Mouse (Mus musculus) kidney, embryonic 15.5 days (tissue): ENCODE measurements around the gene Tbx4. TPM values are rescaled to one million over a fixed set of nuclear protein-coding genes. Genes with fewer than 3 reads are reported as not detected.

Source experiments
- ATAC-seq: fragments of 200-750 bp; cut with Nextera tagmentation; replicated peaks from 2 replicates; pipeline ENCODE4 v1.8.0; 2017; ENCODE audit warnings: moderate TSS enrichment; ENCODE audit not compliant: low FRiP score
- H3K27ac ChIP-seq: fragments of 300-500 bp; sonication (generic); 2 replicates; pipeline ENCODE4 v1.5.1; 2015; ENCODE audit warnings: mild to moderate bottlenecking, inconsistent platforms
- H3K27me3 ChIP-seq: fragments of 300-500 bp; sonication (generic); 2 replicates; pipeline ENCODE4 v1.6.1; 2015; ENCODE audit warnings: inconsistent platforms
- H3K36me3 ChIP-seq: fragments of 300-500 bp; sonication (generic); 2 replicates; pipeline ENCODE4 v1.6.1; 2015; ENCODE audit warnings: inconsistent platforms
- H3K4me1 ChIP-seq: fragments of 300-500 bp; sonication (generic); 2 replicates; pipeline ENCODE4 v1.6.1; 2015; ENCODE audit warnings: inconsistent platforms
- H3K4me2 ChIP-seq: fragments of 300-500 bp; sonication (generic); 2 replicates; pipeline ENCODE4 v1.6.1; 2015; ENCODE audit warnings: moderate library complexity, mild to moderate bottlenecking, inconsistent platforms
- H3K4me3 ChIP-seq: fragments of 300-500 bp; sonication (generic); replicated peaks from 2 replicates; pipeline ENCODE4 v1.5.1; 2015; ENCODE audit warnings: mild to moderate bottlenecking, inconsistent platforms
- H3K9ac ChIP-seq: fragments of 300-500 bp; sonication (generic); 2 replicates; pipeline ENCODE4 v1.6.1; 2015; ENCODE audit warnings: mild to moderate bottlenecking, inconsistent platforms
- H3K9me3 ChIP-seq: fragments of 300-500 bp; sonication (generic); replicated peaks from 2 replicates; pipeline ENCODE4 v1.6.1; 2016; ENCODE audit warnings: inconsistent platforms
- WGBS: fragments of 180-500 bp; shearing (Covaris S2); methylation state at CpG from one replicate; pipeline ENCODE4 v1.1.7; 2015; ENCODE audit warnings: mixed read lengths; 5-methylcytosine and 5-hydroxymethylcytosine counted together
- polyA plus RNA-seq: library from polyadenylated mRNA; unstranded; fragments of >200 nt; fragmentation: Nextera tagmentation; extraction: Ambion mirVana; gene quantifications from 2 replicates; pipeline ENCODE4 v1.2.1, GENCODE M21; 2015

The Tbx4 gene
- polyA plus RNA-seq, 1 experiment from 2014 or later = 0.56 TPM

- peaks cover 100% of the 10 kb centered on the region for H3K27me3 ChIP-seq
- H3K4me2 ChIP-seq = no peak overlapping the region
- H3K4me1 ChIP-seq = peaks cover 38% of the 10 kb centered on the region
- no peak overlapping the region for H3K4me3 ChIP-seq
- H3K27ac ChIP-seq = no peak overlapping the region
- WGBS = 3% methylated on average over 6 of the region's 6 CpGs
- no peak for ATAC-seq
- H3K9me3 ChIP-seq = no peaks in the 10 kb centered on the region
- no peak overlapping the region for H3K9ac ChIP-seq
- H3K36me3 ChIP-seq = no peaks in the 10 kb centered on the region
These were observed 6.5 kb downstream of the Tbx4 start for GRCm38 (mm10) chr11:85892771-85893170.

GRCm38 (mm10) chr11:85893400-85894135 lies 7.3 kb downstream of the Tbx4 start:
- Histone ChIP-seq H3K4me3 (no peak overlapping the region), H3K4me2 (no peak overlapping the region), H3K9ac (no peak overlapping the region), H3K4me1 (peaks cover 32% of the 10 kb centered on the region), H3K9me3 (no peaks in the 10 kb centered on the region), H3K27ac (no peak overlapping the region), H3K36me3 (no peaks in the 10 kb centered on the region), H3K27me3 (peaks cover 100% of the 10 kb centered on the region)
- WGBS = 4% methylated on average over 13 of the region's 13 CpGs
- no peak for ATAC-seq

- no peak for ATAC-seq
- peaks cover 29% of the 10 kb centered on the region for H3K4me1 ChIP-seq
- no peak overlapping the region for H3K27ac ChIP-seq
- H3K9ac ChIP-seq = no peak overlapping the region
- peaks cover 100% of the 10 kb centered on the region for H3K27me3 ChIP-seq
- H3K4me3 ChIP-seq = no peak overlapping the region
- WGBS = 3% methylated on average over 3 of the region's 3 CpGs
- H3K36me3 ChIP-seq = no peaks in the 10 kb centered on the region
- H3K9me3 ChIP-seq = no peaks in the 10 kb centered on the region
- H3K4me2 ChIP-seq = no peak overlapping the region
These were observed 7.9 kb downstream of the Tbx4 start for GRCm38 (mm10) chr11:85894136-85894530.

GRCm38 (mm10) chr11:85894731-85895545 lies 8.7 kb downstream of the Tbx4 start:
- Histone ChIP-seq H3K4me2 (peak overlapping the region; percentile 60), H3K27me3 (peaks cover 99% of the 10 kb centered on the region), H3K27ac (no peak overlapping the region), H3K36me3 (no peaks in the 10 kb centered on the region), H3K4me1 (peaks cover 26% of the 10 kb centered on the region), H3K4me3 (peak overlapping the region; percentile 33), H3K9me3 (no peaks in the 10 kb centered on the region), H3K9ac (no peak overlapping the region)
- 3% methylated on average over 43 of the region's 43 CpGs for WGBS
- ATAC-seq = no peak

- H3K9me3 ChIP-seq = no peaks in the 10 kb centered on the region
- peaks cover 99% of the 10 kb centered on the region for H3K27me3 ChIP-seq
- H3K27ac ChIP-seq = no peak overlapping the region
- 35% methylated on average over 11 of the region's 13 CpGs for WGBS
- no peak overlapping the region for H3K4me2 ChIP-seq
- H3K4me3 ChIP-seq = no peak overlapping the region
- H3K9ac ChIP-seq = no peak overlapping the region
- no peaks in the 10 kb centered on the region for H3K36me3 ChIP-seq
- no peak for ATAC-seq
- peaks cover 13% of the 10 kb centered on the region for H3K4me1 ChIP-seq
These were observed 10.2 kb downstream of the Tbx4 start for GRCm38 (mm10) chr11:85896335-85896985.

GRCm38 (mm10) chr11:85900291-85900690 lies 14.1 kb downstream of the Tbx4 start:
- Histone ChIP-seq H3K36me3 (no peaks in the 10 kb centered on the region), H3K27me3 (peaks cover 98% of the 10 kb centered on the region)

GRCm38 (mm10) chr11:85909514-85909913 lies 23.3 kb downstream of the Tbx4 start:
- Histone ChIP-seq H3K9ac (no peak overlapping the region), H3K9me3 (no peaks in the 10 kb centered on the region), H3K36me3 (no peaks in the 10 kb centered on the region), H3K4me3 (no peak overlapping the region), H3K27ac (0 out of 2 replicates have a peak overlapping the region, but pooled peaks have one; percentile 18), H3K27me3 (peaks cover 84% of the 10 kb centered on the region), H3K4me1 (peaks cover 10% of the 10 kb centered on the region), H3K4me2 (no peak overlapping the region)
- WGBS = 74% methylated on average over 4 of the region's 4 CpGs
- ATAC-seq = no peak

More at GRCm38 (mm10) chr11:85900291-85900690, 14.1 kb downstream of the Tbx4 start:
- Histone ChIP-seq H3K9me3 (0 out of 2 replicates have a peak, but pooled peaks cover 4% of the 10 kb centered on the region), H3K4me1 (peaks cover 5% of the 10 kb centered on the region; the same call in 1 of the 2 replicates), H3K4me2 (no peak overlapping the region), H3K27ac (no peak overlapping the region), H3K9ac (no peak overlapping the region), H3K4me3 (no peak overlapping the region)
- no peak for ATAC-seq

- peaks cover 84% of the 10 kb centered on the region for H3K27me3 ChIP-seq
- ATAC-seq = no peak
- H3K36me3 ChIP-seq = no peaks in the 10 kb centered on the region
- H3K4me3 ChIP-seq = no peak overlapping the region
- peaks cover 10% of the 10 kb centered on the region for H3K4me1 ChIP-seq
- H3K27ac ChIP-seq = 0 out of 2 replicates have a peak overlapping the region, but pooled peaks have one; percentile 18
- 34% methylated on average over 10 of the region's 10 CpGs for WGBS
- no peak overlapping the region for H3K9ac ChIP-seq
- no peaks in the 10 kb centered on the region for H3K9me3 ChIP-seq
- H3K4me2 ChIP-seq = no peak overlapping the region
These were observed 23.9 kb downstream of the Tbx4 start for GRCm38 (mm10) chr11:85910133-85910532.

- H3K27ac ChIP-seq = no peak overlapping the region
- ATAC-seq = no peak
- H3K4me3 ChIP-seq = no peak overlapping the region
- H3K27me3 ChIP-seq = peaks cover 87% of the 10 kb centered on the region
- WGBS = 86% methylated on average over 7 of the region's 7 CpGs
- no peak overlapping the region for H3K4me2 ChIP-seq
- H3K36me3 ChIP-seq = no peaks in the 10 kb centered on the region
- H3K4me1 ChIP-seq = peaks cover 16% of the 10 kb centered on the region
- H3K9ac ChIP-seq = no peak overlapping the region
- no peaks in the 10 kb centered on the region for H3K9me3 ChIP-seq
These were observed 27.3 kb downstream of the Tbx4 start for GRCm38 (mm10) chr11:85913506-85913905.

- H3K4me1 ChIP-seq = peaks cover 6% of the 10 kb centered on the region; the same call in 1 of the 2 replicates
- H3K9me3 ChIP-seq = no peaks in the 10 kb centered on the region
- 21% methylated on average over 12 of the region's 12 CpGs for WGBS
- H3K36me3 ChIP-seq = no peaks in the 10 kb centered on the region
- no peak for ATAC-seq
- H3K4me2 ChIP-seq = no peak overlapping the region
- H3K9ac ChIP-seq = no peak overlapping the region
- no peak overlapping the region for H3K4me3 ChIP-seq
- H3K27ac ChIP-seq = no peak overlapping the region
- H3K27me3 ChIP-seq = peaks cover 90% of the 10 kb centered on the region
These were observed 31.1 kb downstream of the Tbx4 start for GRCm38 (mm10) chr11:85917091-85917992.

GRCm38 (mm10) chr11:85917993-85918325 lies 31.7 kb downstream of the Tbx4 start:
- H3K36me3 ChIP-seq = no peaks in the 10 kb centered on the region
- H3K4me1 ChIP-seq = peaks cover 6% of the 10 kb centered on the region; the same call in 1 of the 2 replicates
- peaks cover 93% of the 10 kb centered on the region for H3K27me3 ChIP-seq
- H3K9me3 ChIP-seq = no peaks in the 10 kb centered on the region
- no peak overlapping the region for H3K4me2 ChIP-seq
- no peak overlapping the region for H3K9ac ChIP-seq
- H3K4me3 ChIP-seq = no peak overlapping the region
- no peak for ATAC-seq
- no peak overlapping the region for H3K27ac ChIP-seq
- 14% methylated on average over 11 of the region's 11 CpGs for WGBS
